Mouse (Mus musculus) B cell, adult (primary cell): Measurements from ENCODE around the gene Rpl10a. TPM values are rescaled to one million over a fixed set of nuclear protein-coding genes. Genes with fewer than 3 reads are reported as not detected.

Source experiments
- total RNA-seq: library from RNA; stranded (reverse); gene quantifications from 4 replicates; pipeline ENCODE4 v1.2.4, GENCODE M21; 2023; ENCODE audit not compliant: inconsistent age

Rpl10a gene
- 1,518 to 1,751 TPM (median 1,582 TPM) in 4 replicates for total RNA-seq

DNA sequence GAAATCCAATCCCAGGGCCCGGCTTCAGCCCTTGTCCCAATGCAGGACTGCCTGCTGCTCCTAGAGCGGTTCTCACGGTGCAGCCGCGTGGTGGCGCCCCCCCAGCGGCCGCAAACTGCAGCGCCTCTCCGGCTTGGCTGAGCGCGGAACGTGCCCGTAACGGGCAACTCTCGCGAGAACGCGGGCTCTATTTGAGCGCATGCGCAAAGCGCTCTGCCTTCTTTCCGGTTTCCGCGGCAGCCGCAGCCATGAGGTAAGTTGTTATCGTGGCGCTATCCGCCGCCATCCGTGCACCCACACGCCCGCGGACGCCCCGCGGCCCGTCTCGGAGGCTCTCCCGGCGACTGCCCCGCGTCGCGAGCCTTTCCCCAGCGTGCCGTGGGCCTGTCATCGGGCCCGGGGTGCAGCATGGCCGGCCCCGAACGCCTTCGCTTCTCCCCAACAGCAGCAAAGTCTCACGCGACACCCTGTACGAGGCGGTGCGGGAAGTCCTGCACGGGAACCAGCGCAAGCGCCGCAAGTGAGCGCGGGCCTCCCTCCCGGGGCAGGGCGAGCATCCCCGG is at the start of gene Rpl10a:
Gene Rpl10a, plus strand, starts transcription at position 106 of the 563 bp plus-strand sequence.

DNA sequence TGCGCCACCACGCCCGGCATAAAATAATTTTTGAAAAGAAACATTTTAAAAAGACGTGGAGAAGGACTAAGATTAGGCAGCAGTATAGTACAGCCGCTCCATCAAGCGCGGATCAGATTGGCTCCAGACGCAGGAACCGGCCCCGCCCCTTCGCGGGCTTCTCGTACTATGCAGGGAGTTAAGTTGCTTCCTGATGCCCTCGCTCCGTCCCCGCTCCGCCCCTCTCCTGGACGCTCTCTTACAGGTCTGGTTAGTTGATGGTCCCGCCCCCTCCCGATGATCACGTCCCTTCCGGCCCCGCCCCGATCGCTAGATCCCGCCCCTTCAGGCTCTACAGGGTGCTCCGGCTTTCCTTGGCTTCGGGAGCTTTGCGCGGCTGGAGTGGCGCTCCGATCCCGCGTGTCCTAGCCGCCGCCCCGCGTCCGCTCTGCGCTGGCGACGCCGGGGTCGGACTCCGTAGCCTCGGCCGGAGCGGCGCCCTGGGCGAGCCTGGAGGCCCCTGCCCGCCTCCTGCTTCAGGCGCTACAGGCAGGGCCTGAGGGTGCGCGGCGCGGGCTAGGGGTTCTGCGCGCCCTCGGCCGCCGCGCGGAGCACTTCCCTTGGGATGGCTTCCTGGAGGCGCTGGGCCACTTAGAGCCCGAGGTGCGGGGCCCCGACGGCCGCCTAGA is 14.9 kb upstream of the Rpl10a start, which contains the start of gene Fance:
Gene Fance, plus strand, starts transcription at position 308 of the 668 bp plus-strand sequence.

DNA sequence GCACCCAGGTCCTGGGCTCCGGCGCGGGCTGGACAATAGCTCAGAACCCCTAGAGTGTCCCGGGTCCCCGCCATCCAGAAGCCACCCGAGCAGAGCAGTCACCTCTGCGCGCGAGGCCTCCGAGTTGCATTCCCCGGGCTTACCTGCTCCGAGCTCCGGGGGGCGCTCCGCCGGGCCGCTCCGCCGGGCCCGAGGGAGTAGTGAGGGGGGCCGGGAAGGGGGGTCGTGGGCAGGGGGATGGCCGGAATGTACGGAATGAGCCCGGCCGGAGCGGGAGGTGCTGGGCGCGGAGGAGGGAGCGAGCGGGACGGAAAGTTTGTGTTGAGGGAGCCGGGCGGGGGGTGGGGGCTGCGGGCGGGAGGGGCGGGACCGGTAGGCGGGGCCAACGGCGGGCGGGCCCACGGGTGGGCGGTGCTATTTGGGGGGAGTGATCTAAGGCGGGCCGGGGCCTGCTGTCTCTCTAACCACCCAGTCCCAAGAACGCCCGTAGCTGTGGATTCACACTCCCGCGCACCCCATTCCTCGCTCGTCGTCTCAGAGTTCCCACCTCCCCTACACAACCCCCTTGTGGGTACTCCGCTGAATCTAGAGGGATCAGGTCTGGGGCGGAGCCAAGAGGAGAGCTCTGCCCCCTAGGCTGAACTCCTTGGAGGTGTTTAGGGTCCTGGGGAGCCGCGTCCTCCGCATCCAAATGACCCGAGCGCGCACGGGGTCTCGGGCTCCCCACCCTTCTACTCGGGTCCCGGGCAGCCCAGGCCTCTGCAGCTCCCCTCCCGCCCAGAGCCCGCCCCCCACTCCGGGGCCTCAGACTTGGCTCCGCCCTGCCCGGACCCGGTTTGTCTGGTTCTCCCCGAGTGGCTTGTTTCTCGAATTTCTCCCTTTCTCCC is 22.4 kb downstream of the Rpl10a start, which contains the start of gene Tead3:
Gene Tead3, minus strand, starts transcription at position 352 of the 887 bp plus-strand sequence.

DNA sequence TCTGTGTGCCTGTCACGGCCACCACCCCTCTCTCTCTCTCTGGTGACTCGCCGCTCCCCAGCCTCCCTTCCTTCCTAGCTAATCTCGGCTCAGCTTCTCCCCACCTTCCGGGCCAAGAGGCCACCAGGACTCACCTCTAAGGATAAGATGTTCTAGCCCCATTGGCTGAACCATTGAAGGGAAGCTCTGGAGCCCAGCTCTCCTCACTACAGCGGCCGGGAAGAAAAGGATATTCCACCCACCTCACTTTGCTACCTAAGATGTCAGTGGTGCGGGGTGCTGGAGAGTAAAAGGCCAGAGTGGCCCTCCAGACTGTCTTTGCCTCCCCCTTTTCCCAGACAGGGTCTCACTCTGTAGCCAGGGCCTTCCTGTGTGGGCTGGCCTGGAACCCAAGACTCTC is 36.9 kb downstream of the Rpl10a start, which contains the start of gene Tulp1:
Gene Tulp1, minus strand, starts transcription at position 101 of the 400 bp plus-strand sequence.

Other genes with a start within 250 kb of the Rpl10a start
- gene Tcp11, start 247.8 kb upstream of the Rpl10a start, total RNA-seq: 5.1 to 7.3 TPM (median 6.1 TPM) in 4 replicates
- not detected in 4 replicates for gene Scube3, start 186.3 kb upstream of the Rpl10a start, total RNA-seq
- 13.8 to 18.7 TPM (median 16.1 TPM) in 4 replicates for gene Zfp523, start 151.3 kb upstream of the Rpl10a start, total RNA-seq
- 73.8 to 93.7 TPM (median 87.3 TPM) in 4 replicates for gene Def6, start 120.7 kb upstream of the Rpl10a start, total RNA-seq
- gene Ppard, start 95.8 kb upstream of the Rpl10a start, total RNA-seq: 23.1 to 29.8 TPM (median 26.4 TPM) in 4 replicates
- gene Fance, start 15.0 kb upstream of the Rpl10a start, total RNA-seq: 32.7 to 41.5 TPM (median 36.3 TPM) in 4 replicates
- not detected in 4 replicates for gene Tead3, start 22.3 kb downstream of the Rpl10a start, total RNA-seq
- 0.57 TPM in 1 of 4 replicates, not detected in the others for gene Tulp1, start 36.8 kb downstream of the Rpl10a start, total RNA-seq
- 22.0 to 39.4 TPM (median 24.6 TPM) in 4 replicates for gene Fkbp5, start 189.1 kb downstream of the Rpl10a start, total RNA-seq
- not detected in 4 replicates for gene Armc12, start 202.3 kb downstream of the Rpl10a start, total RNA-seq
- not detected in 4 replicates for gene Clpsl2, start 220.9 kb downstream of the Rpl10a start, total RNA-seq
- gene Clps, start 232.3 kb downstream of the Rpl10a start, total RNA-seq: 1.3 TPM in 1 of 4 replicates, not detected in the others
- not detected in 4 replicates for gene Lhfpl5, start 247.2 kb downstream of the Rpl10a start, total RNA-seq